Mouse (Mus musculus) left cerebral cortex, adult 9 months (tissue): ENCODE results near the gene Nudt8.
"Not testable (repeated sequence)": the region's sequence is repeated elsewhere in the genome, so short reads cannot be mapped to it uniquely, and the experiment has no call there.

Experiments used
- DNase-seq, 2 experiments: peaks; one replicate each; pipeline ENCODE4 v3.0.0; 2022; ENCODE audit warnings: low spot score in 2 of 2

Gene Nudt8

GRCm38 (mm10) chr19:4014802-4015201 is 14.4 kb downstream of the Nudt8 start:
- DNase-seq: no peak

GRCm38 (mm10) chr19:4015635-4016034 is 15.3 kb downstream of the Nudt8 start:
- DNase-seq: no peak

DNA sequence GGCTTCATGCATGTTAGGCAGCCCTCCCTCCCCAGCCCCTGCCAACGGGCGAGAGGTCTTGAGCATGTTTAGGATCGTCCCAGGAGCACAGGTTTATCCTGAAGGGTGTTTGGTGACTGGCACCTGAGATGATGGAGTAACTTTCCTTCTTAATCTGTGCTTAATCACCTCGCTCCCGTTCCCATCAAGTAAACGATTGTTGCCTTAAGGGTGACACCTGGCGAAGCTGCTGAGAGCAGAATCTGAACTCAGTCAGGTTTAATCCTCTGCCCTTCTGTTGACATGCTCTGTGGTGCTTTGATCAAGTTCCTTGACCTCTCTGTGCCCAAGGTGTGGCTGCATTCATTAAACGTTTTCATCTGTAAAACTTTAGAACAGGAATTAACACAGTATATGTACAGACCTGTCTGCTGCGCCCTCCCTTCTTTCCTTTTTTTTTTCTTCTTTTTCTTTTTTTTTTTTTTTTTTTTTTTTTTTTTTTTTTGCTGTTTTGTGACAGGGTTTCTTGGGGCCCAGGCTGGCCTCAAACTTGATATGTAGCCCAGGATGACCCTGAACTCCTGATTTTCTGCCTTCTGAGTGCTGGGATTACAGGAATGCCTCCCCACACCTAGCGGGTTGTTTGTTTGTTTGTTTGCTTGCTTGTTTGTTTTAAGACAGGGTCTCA is 17.7 kb downstream of the Nudt8 start:
- no peak for DNase-seq

- DNase-seq: peak in 1 of 2 experiments; percentile 89
These were observed 18.6 kb downstream of the Nudt8 start for GRCm38 (mm10) chr19:4018743-4019583.

- no peak for DNase-seq
These were observed 22.8 kb downstream of the Nudt8 start for GRCm38 (mm10) chr19:4023185-4023584.

- DNase-seq: no peak
These were observed 27.2 kb downstream of the Nudt8 start for GRCm38 (mm10) chr19:4027576-4027975.

GRCm38 (mm10) chr19:4032668-4033067 is 32.3 kb downstream of the Nudt8 start:
- no peak for DNase-seq

DNA sequence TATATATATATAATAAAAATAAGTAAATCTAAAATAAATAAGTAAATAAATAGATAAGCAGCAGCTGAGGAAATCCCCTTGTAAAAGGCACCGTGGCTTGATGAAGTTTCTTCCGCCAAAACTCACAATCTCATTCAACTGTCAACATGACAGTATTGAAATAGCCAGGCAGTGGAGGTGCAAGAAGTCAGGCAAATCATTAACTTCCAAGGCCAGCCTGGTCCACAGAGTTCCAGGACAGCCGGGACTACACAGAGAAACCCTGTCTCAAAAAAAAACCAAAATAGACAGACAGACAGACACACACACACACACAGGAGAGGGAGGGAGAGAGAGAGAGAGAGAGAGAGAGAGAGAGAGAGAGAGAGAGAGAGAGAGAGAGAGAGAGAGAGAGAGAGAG is 32.9 kb downstream of the Nudt8 start:
- no peak for DNase-seq

DNA sequence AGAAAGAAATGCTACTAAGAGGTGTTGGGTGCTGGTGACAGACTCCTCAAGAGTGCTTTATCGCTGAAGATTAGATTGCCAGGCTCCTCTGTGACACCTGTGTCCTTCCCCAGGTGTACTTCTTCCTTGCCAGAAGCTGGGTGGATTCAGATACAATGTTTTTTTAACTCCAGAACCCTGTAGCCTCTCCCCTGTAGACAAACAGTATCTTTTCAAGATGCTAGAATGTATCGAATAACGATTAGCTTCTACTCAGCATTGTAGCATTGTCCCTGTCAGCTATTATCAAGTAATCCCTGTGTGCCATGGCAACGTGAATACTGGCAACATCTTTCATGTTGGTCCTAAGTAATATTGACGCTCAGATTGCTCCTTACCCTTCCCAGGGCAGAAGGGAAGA is 33.4 kb downstream of the Nudt8 start:
- DNase-seq: no peak

GRCm38 (mm10) chr19:4036327-4037045 is 36.1 kb downstream of the Nudt8 start:
- no peak for DNase-seq

DNA sequence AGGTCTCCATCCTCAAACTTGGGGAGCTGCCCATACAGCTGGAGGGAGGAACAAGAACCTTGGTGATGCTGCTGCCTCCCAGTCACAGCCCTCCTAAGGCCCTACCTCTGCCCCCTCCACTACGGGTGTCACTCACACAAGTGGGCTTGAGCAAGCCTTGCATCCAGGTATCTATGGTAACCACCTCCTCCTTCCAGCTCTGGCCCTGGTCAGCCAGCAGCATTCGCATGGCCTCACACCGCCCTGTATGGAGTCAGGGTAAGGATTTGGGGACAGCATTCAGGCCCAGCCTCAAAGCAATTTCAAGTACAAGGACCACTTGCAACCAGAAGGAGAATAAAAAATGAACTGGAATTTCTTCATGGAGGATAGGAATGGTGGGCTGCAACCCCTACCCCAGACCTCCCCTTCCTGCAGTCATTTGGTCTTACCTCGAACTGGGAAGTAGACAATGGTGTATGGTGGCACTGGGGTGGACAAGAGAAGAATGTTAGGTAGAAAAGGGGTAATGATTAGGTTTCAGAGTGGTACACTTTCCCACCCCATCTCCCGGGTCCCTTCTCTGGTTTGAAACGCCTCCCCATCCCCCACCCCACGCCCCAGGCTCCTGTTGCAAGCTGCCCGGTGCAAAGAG is 36.9 kb downstream of the Nudt8 start:
- DNase-seq: not testable (repeated sequence)

DNA sequence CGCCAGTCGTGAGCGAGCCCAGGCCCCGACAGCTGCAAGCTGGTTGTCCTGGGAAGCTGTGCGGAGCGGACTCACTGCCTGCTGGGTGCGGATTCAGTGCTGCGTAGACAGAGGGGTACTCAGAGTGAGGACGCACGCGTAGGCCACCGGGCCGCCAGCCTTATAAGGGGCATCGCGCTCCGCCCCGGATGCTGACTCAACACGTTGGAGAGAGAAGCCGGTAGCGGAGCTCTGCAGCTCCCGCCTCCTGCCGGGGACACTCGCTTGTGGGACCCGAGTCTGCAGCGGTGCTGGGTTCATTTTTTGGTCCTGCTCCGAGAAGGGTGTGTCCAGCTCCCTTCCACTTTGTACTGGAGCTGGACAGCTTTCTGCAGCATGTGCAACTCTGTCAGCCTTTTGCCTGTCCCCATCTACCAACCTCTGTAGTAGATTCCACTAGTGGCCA is 37.4 kb downstream of the Nudt8 start, which contains the start of gene Gstp1:
TSS of gene Gstp1 (minus strand) at position 198 of the 445 bp plus-strand sequence.
- DNase-seq: peak; percentile 75 to 92

GRCm38 (mm10) chr19:4040941-4041340 is 40.6 kb downstream of the Nudt8 start:
- not testable (repeated sequence) for DNase-seq

DNA sequence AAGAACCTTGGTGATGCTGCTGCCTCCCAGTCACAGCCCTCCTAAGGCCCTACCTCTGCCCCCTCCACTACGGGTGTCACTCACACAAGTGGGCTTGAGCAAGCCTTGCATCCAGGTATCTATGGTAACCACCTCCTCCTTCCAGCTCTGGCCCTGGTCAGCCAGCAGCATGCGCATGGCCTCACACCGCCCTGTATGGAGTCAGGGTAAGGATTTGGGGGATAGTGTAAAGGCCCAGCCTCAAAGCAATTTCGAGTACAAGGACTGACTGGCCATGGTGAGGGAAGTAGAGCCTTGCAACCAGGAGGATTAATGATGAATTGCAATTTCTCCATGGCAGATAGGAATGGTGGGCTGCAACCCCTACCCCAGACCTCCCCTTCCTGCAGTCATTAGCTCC is 41.1 kb downstream of the Nudt8 start:
- not testable (repeated sequence) for DNase-seq

DNA sequence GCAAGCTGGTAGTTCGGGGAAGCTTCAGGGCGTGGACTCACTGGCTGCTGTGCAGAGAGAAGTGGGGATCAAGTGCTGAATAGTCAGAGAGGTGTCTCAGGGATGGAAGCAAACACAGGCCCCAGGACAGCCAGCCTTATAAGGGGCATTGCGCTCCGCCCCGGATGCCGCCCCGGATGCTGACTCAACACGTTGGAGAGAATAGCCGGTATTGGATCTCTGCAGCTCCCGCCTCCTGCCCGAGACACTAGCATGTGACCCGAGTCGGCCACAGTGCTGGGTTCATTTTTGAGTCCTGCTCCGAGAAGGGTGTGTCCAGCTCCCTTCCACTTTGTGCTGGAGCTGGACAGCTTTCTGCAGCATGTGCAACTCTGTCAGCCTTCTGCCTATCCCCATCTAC is 41.7 kb downstream of the Nudt8 start:
- no peak for DNase-seq

- DNase-seq: not testable (repeated sequence)
These were observed 43.7 kb downstream of the Nudt8 start for GRCm38 (mm10) chr19:4044109-4044508.

- peak; percentile 78 to 90 for DNase-seq
These were observed 45.8 kb downstream of the Nudt8 start, which contains the start of gene Gstp2 for GRCm38 (mm10) chr19:4045966-4046865. Gstp2 (minus strand) TSS chr19:4046023.

- DNase-seq: no peak
These were observed 46.5 kb downstream of the Nudt8 start for GRCm38 (mm10) chr19:4046866-4047254.

GRCm38 (mm10) chr19:4047859-4048258 is 47.5 kb downstream of the Nudt8 start:
- peak in 1 of 2 experiments; percentile 74 for DNase-seq

DNA sequence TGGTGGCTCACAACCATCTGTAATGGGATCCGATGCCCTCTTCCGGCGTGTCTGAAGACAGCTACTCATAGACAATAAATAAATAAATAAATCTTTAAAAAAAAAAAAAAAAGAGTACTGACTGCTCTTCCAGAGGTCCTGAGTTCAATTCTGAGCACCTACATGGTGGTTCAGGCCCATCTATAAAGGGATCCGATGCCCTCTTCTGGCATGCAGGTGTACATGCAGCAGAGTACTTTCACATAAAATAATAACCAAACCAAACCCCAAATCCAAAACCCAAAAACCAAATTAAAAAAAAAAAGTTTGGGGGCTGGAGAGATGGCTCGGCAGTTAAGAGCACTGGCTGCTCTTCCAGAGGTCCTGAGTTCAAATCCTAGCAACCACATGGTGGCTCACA is 48.7 kb downstream of the Nudt8 start:
- DNase-seq: not testable (repeated sequence)

- no peak for DNase-seq
These were observed 50.6 kb downstream of the Nudt8 start for GRCm38 (mm10) chr19:4051016-4051415.
